Mouse (Mus musculus) forebrain, embryonic 13.5 days (tissue): Measurements from ENCODE around the gene Agap1. TPM values are rescaled to one million over a fixed set of nuclear protein-coding genes. Genes with fewer than 3 reads are reported as not detected.

ENCODE experiments used
- ATAC-seq: fragments of 200-750 bp; cut with Nextera tagmentation; 2 replicates; pipeline ENCODE4 v1.8.0; 2017
- H3K27ac ChIP-seq: fragments of 300-500 bp; sonication (generic); 2 replicates; pipeline ENCODE4 v1.5.1; 2015; ENCODE audit warnings: inconsistent platforms, mild to moderate bottlenecking, moderate library complexity
- H3K27me3 ChIP-seq: fragments of 300-500 bp; sonication (generic); 2 replicates; pipeline ENCODE4 v1.6.1; 2015; ENCODE audit warnings: mild to moderate bottlenecking, inconsistent platforms
- H3K36me3 ChIP-seq: fragments of 300-500 bp; sonication (generic); 2 replicates; pipeline ENCODE4 v1.6.1; 2015; ENCODE audit warnings: mild to moderate bottlenecking, inconsistent platforms; ENCODE audit not compliant: poor library complexity, severe bottlenecking
- H3K4me1 ChIP-seq: fragments of 300-500 bp; sonication (generic); 2 replicates; pipeline ENCODE4 v1.6.1; 2015; ENCODE audit warnings: inconsistent platforms
- H3K4me2 ChIP-seq: fragments of 300-500 bp; sonication (generic); 2 replicates; pipeline ENCODE4 v1.6.1; 2015; ENCODE audit warnings: inconsistent platforms, mild to moderate bottlenecking, moderate library complexity
- H3K4me3 ChIP-seq: fragments of 300-500 bp; sonication (generic); 2 replicates; pipeline ENCODE4 v1.5.1; 2015; ENCODE audit warnings: mild to moderate bottlenecking, inconsistent platforms
- H3K9ac ChIP-seq: fragments of 300-500 bp; sonication (generic); 2 replicates; pipeline ENCODE4 v1.6.1; 2015; ENCODE audit warnings: mild to moderate bottlenecking, inconsistent platforms
- H3K9me3 ChIP-seq: fragments of 300-500 bp; sonication (generic); replicated peaks from 2 replicates; pipeline ENCODE4 v1.6.1; 2016; ENCODE audit warnings: inconsistent platforms
- WGBS: fragments of 180-500 bp; shearing (Covaris S2); methylation state at CpG from one replicate; pipeline ENCODE4 v1.1.7; 2015; 5-methylcytosine and 5-hydroxymethylcytosine counted together
- polyA plus RNA-seq: library from polyadenylated mRNA; unstranded; fragments of >200 nt; fragmentation: Nextera tagmentation; extraction: Ambion mirVana; gene quantifications from 2 replicates; pipeline ENCODE4 v1.2.1, GENCODE M21; 2015

The Agap1 gene
- polyA plus RNA-seq, 1 experiment from 2014 or later = 25.4 TPM

DNA sequence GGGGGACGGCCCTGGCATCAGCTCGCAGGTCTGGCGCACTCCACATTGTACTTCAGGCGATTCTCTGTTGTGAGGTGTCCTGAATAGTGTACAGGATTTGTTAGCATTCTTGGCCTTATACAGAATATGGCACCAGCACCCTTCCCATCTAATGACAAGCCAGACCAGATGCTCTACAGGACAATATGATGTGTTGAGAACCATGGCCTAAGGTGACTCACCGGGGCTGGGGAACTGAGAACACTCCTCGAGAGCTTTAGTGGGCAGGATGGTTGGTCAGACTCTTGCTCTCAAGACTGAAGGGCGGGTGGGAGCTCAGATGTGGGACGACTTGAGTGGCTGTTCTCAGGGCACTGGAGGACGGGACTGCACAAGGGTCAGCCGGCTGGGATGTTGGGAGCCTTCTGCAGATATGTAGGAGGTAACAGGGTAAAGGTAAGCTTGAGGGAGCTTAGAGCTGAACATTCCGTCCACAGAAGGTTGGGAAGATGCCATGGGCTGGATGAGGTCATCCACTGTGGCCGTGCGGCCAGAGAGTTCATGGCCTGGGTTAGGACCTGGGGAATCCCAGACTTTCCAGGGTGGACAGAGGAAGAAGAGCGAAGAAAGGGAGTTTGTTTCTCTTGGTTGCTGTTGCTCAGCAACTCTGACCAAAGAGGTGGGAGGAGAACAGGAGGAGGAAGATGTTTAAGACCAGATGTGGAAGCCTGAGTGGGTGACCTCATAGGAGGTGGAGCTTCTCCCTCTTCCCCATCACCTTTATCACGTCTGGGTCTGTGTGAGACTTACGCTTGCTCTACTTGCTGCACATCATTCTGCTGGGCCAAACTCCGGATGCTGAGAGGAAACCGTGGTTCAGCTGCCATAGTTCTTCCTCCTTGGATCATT lies 100.6 kb downstream of the Agap1 start:
- no peak for ATAC-seq
- Histone ChIP-seq H3K4me3 (no peak overlapping the region), H3K27me3 (peaks cover 16% of the 10 kb centered on the region), H3K4me2 (no peak overlapping the region), H3K9me3 (no peaks in the 10 kb centered on the region), H3K36me3 (no peaks in the 10 kb centered on the region), H3K27ac (no peak overlapping the region), H3K9ac (no peak overlapping the region), H3K4me1 (peaks cover 22% of the 10 kb centered on the region)
- 89% methylated on average over 18 of the region's 18 CpGs for WGBS

DNA sequence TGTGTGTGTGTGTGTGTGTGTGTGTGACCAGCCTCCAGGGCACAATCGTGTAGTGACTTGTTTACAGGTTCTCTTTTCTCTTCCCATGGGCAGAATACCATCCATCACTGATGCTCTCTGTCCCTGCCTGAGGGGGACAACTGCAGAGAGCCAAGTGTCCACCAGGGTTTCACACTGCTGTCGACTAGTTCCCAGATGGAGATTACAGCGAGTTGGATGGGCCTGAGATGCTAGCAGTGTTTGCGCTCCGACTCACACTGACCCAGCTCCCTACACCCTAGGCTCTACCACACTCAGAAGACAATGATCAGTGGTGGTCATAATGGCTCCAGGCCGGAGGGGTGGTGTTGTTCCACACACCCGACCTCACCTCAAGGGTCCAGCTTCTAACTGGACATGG lies 101.4 kb downstream of the Agap1 start:
- no peak; the same call in 1 of the 2 replicates for ATAC-seq
- 82% methylated on average over 7 of the region's 7 CpGs for WGBS
- H3K4me1 ChIP-seq = peaks cover 14% of the 10 kb centered on the region

DNA sequence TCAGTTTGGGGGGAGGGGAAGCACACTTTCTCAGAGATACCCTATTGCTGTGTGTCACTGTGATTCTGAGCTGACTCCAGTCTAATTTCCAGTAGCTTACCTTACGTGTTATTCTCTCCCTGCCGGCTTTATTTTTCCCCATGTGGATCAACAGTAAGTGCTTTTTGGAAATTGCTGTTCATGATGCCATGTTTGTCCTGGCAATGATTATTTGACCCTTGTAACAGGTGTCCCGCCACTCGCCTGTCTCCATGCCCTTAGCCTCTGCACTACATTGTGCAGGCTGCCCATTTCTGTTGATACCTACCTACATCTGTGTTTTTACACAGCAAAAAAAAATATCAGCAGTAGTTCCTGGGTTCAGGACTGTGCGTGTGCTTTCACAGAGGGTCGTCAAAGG lies 102.8 kb downstream of the Agap1 start:
- WGBS = 87% methylated on average over 6 of the region's 6 CpGs
- no peak overlapping the region for H3K4me3 ChIP-seq

More for the DNA sequence above, 101.4 kb downstream of the Agap1 start:
- no peak overlapping the region for H3K4me2 ChIP-seq
- H3K27ac ChIP-seq = no peak overlapping the region
- no peaks in the 10 kb centered on the region for H3K9me3 ChIP-seq
- H3K36me3 ChIP-seq = no peaks in the 10 kb centered on the region
- H3K9ac ChIP-seq = no peak overlapping the region
- H3K27me3 ChIP-seq = peaks cover 16% of the 10 kb centered on the region
- no peak overlapping the region for H3K4me3 ChIP-seq

DNA sequence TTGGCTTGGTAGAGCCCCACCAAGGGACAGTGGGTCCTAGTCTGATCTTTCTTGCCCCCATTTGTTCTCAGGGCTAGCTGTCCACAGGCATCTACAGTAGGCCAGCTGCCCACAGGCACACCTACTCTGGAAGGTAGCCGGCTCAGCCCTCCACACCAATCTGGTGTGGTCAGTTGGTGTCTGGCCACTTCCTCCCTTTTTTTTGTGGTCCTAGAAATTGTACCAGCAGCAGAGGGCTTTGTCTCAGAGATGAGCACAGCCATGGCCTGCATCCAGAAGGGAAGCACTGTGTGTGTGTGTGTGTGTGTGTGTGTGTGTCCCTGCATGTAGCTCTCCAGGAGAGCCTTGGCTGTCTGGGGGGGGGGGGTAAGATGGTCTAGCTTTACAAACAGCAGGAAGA lies 103.5 kb downstream of the Agap1 start:
- H3K9me3 ChIP-seq = no peaks in the 10 kb centered on the region
- H3K27ac ChIP-seq = no peak overlapping the region
- WGBS = 76% methylated on average over 1 of the region's 1 CpGs
- peaks cover 10% of the 10 kb centered on the region; the same call in 1 of the 2 replicates for H3K4me1 ChIP-seq
- H3K9ac ChIP-seq = no peak overlapping the region
- H3K27me3 ChIP-seq = 0 out of 2 replicates have a peak, but pooled peaks cover 7% of the 10 kb centered on the region
- no peak overlapping the region for H3K4me2 ChIP-seq
- ATAC-seq = no peak
- H3K4me3 ChIP-seq = no peak overlapping the region
- H3K36me3 ChIP-seq = no peaks in the 10 kb centered on the region

More for the DNA sequence above, 102.8 kb downstream of the Agap1 start:
- Histone ChIP-seq H3K36me3 (no peaks in the 10 kb centered on the region), H3K9ac (0 out of 2 replicates have a peak overlapping the region, but pooled peaks have one; percentile 34), H3K27ac (no peak overlapping the region), H3K9me3 (no peaks in the 10 kb centered on the region), H3K4me1 (peaks cover 10% of the 10 kb centered on the region; the same call in 1 of the 2 replicates), H3K27me3 (peaks cover 12% of the 10 kb centered on the region), H3K4me2 (no peak overlapping the region)
- no peak for ATAC-seq

DNA sequence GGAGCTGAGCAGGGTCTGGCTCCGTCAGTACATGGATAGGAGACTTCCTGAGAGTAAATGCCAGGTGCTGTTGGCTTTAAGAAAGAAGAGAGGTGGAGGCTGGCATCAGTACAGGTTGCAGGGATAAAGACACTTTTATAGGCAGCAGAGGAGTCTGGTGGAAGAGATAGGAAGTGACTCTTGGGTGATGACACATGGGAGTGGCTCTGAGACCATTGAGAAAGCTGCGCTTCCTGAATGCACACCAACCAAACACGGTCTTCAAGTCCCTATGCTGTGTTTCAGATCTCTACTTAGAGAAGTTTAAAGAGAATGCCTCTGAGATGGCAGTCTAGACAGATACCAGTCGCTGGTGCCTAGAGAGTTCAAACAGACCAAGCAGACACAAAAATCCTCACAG lies 108.8 kb downstream of the Agap1 start:
- no peak overlapping the region for H3K9ac ChIP-seq
- H3K4me3 ChIP-seq = no peak overlapping the region
- ATAC-seq = no peak
- H3K27ac ChIP-seq = no peak overlapping the region
- 91% methylated on average over 4 of the region's 4 CpGs for WGBS
- H3K36me3 ChIP-seq = no peaks in the 10 kb centered on the region
- H3K4me2 ChIP-seq = no peak overlapping the region
- H3K27me3 ChIP-seq = no peaks in the 10 kb centered on the region
- H3K4me1 ChIP-seq = peaks cover 44% of the 10 kb centered on the region
- H3K9me3 ChIP-seq = no peaks in the 10 kb centered on the region

DNA sequence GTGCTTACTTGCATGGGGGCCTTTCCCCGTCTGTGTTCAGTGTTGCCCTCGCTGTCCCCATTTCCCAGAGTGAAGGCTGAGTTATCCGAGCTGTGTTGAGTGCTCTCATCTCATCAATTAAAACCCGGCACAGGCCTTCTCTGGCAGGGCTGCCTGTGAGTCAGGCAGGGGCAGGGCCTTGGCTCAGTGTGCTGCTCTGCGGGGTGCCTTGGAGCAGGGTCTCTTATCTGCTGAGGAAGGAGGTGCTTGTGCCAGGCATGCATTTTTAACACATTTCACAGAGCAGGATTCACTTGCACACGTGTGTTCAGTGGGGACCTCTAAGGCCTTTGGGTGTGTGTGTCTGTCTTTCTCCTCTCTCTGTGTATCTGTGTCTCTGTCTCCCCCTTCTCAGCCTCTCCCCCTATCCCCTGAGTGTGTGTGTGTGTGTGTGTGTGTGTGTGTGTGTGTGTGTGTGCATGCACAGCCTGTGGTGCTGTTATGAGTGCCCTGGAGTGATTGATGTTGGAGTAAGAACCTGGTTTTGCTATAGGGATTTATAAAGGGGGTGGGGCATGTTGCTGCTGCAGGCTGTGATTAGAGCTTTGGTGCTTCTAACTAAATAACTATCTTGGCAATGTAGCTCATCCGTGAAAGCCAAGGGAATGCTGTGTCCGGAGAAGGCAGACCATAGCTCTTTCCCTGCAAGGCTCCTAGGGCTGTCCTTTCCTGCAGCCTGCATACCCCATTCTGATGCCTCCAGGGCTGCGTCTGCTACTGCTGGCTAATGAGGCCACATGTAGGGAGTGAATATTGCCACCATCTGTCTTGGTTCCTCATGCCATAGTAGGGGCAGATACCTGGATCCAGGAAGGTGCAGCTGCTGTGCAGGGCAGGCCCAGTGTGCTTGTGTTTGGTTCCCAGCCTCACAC lies 112.2 kb downstream of the Agap1 start:
- Histone ChIP-seq H3K4me3 (no peak overlapping the region), H3K4me1 (peaks cover 51% of the 10 kb centered on the region), H3K4me2 (no peak overlapping the region), H3K27ac (peak overlapping the region; percentile 41), H3K36me3 (no peaks in the 10 kb centered on the region), H3K9ac (peak overlapping the region; percentile 18; the same call in 1 of the 2 replicates), H3K9me3 (no peaks in the 10 kb centered on the region), H3K27me3 (no peaks in the 10 kb centered on the region)
- ATAC-seq = peak; percentile 56
- WGBS = 15% methylated on average over 9 of the region's 9 CpGs

DNA sequence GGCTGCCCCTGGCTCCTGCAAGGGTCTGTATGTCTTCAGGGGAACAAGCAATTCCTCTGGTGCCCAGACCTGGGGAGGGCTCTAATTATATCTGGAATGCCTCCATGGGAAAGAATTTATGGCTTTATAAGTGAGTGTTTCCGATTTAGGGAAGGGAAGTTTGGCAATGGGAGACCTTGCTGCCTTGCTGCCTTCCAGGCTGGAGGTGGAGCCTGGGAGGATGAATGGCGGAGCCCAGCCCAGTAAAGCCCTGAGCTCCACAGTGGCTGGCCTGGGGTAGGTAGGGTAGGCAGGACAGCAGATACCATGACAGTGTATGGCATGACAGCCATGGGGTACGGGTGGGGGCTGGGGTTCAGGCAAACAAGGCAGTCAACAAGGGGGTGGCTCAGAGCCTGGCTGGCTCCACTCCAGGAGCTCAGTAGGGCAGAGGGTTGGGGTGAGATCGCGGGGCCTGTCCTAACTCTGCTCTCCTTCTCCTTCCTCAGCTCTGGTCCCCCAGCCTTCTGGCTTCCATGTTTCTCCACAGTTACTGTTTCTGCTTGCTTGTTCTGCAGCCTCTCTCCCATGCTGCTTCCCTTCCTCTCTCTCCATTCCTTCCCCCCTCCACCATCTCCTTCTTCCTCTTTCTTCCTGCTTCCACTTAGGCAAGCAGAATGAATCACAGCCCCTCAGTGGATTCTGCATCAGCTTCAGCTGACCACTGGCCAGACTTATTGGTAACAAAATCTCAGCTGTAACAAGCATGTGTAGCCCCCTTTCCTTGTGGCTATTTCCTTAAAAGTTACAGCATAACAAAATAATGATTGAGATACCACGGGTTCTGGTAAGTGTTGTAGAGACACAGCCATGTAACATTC lies 114.2 kb downstream of the Agap1 start:
- Histone ChIP-seq H3K4me3 (no peak overlapping the region), H3K36me3 (no peaks in the 10 kb centered on the region), H3K27ac (no peak overlapping the region), H3K4me1 (peaks cover 51% of the 10 kb centered on the region), H3K9ac (no peak overlapping the region), H3K4me2 (no peak overlapping the region), H3K9me3 (no peaks in the 10 kb centered on the region), H3K27me3 (no peaks in the 10 kb centered on the region)
- 72% methylated on average over 6 of the region's 6 CpGs for WGBS
- no peak for ATAC-seq

DNA sequence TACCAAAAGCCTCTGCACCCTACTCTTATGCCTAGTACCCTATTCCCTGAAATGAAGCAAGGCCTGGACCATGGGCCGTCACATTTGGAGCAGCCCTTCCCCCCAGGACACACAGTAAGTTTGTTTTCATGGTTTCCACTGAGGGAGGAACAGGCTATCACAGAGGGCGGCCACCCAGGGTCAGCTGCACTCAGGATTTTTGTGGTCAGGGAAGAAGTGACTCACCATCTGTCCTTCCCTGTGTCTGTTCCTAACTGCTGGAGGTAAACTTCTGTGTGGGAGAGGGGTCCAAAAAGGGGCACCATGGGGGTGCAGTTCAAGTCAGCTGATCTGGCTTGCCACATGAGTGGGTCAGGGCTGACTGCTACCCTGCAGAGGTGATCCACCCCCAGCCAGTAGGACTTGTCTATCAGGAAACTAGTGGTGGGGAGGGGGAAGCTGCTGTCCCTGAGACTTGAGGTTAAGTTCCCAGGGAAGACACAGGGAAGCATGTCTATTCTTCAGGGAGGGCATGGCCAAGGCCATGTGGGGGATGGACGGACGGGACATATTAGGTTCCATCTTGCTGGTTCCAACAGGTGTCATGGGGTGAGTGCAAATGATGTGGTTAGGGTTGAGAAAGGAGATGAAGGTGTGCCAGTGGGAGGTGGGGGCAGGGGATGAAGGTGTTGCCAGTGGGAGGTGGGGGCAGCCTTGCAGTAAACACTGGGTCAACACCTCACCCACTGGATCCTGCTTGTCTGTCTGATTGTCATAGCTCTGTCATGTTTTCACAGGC lies 116.1 kb downstream of the Agap1 start:
- ATAC-seq = no peak
- H3K4me3 ChIP-seq = no peak overlapping the region
- no peaks in the 10 kb centered on the region for H3K9me3 ChIP-seq
- no peak overlapping the region for H3K9ac ChIP-seq
- H3K36me3 ChIP-seq = no peaks in the 10 kb centered on the region
- H3K4me2 ChIP-seq = no peak overlapping the region
- peaks cover 42% of the 10 kb centered on the region for H3K4me1 ChIP-seq
- 83% methylated on average over 4 of the region's 4 CpGs for WGBS
- H3K27ac ChIP-seq = no peak overlapping the region
- no peaks in the 10 kb centered on the region for H3K27me3 ChIP-seq

DNA sequence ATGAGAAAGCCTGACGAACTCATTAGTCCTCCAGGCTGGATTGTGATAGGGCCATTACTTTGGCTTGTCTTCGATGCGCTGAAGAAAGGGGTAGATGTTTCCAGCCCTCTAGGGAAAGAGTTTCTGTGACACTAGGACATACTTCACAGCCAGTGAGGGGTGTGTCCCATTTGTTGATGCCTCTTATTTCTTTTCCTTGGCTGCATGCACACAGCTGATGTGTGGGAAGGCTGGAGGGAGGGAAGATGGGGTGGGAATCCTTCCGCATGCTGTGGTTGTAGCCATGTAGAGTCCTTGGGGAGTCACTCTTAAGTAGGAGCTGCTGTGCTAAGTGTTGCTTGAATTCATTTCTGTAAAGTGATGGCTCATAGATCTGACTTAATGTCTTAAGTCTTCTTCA lies 118.9 kb downstream of the Agap1 start:
- Histone ChIP-seq H3K4me2 (no peak overlapping the region), H3K4me1 (peaks cover 38% of the 10 kb centered on the region)
- WGBS = 94% methylated on average over 4 of the region's 4 CpGs

DNA sequence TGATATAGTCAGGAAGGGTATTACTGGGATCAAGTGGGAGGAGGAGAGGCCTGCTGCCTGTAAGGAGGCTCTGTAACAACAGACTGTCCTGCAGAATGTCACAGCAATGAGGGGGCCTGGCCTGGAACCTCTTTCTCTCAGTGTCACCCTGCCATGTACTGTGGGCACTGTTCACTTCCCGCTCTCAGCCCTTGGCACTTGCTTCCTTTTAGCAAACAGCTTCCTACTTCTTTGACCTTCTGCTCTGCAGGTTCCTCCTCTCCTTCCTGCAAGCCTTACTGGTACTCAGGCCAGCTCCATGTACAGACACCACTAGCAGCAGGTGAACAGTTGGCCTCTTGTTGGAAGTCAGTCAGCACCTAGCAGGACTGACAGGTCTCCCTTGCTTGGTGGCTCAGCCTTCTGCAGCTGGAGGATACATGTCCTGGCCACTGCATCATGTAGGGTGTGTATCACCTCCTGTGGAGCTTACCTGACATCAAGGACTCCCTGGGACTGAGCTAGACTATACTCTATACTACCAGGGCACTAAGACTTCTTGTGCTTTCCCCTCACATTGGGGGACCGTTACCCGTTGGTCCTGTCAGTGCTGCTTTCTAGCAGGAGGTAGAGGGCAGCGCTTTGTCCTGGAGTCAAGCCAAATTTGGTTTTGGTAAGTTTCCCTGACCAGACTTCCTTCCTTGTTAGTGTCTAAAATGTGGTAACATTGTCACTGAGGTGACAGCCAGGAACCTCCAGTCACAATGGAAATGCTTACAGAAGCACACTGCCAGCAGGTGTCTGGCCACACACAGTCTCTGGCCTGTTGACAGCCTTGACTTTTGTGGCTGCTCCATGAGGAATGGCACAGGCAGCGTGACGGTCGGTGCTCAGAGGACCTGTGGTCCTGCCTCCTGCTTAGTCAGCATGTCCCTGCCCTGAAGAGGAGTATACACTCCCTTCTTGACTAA lies 120.6 kb downstream of the Agap1 start:
- H3K9ac ChIP-seq = peak overlapping the region; percentile 32; the same call in 1 of the 2 replicates
- 0 out of 2 replicates have a peak, but pooled peaks cover 4% of the 10 kb centered on the region for H3K27me3 ChIP-seq
- H3K4me2 ChIP-seq = no peak overlapping the region
- no peaks in the 10 kb centered on the region for H3K9me3 ChIP-seq
- ATAC-seq = no peak
- no peak overlapping the region for H3K27ac ChIP-seq
- peaks cover 36% of the 10 kb centered on the region for H3K4me1 ChIP-seq
- WGBS = 48% methylated on average over 7 of the region's 7 CpGs
- H3K36me3 ChIP-seq = no peaks in the 10 kb centered on the region
- H3K4me3 ChIP-seq = no peak overlapping the region

More for the DNA sequence above, 118.9 kb downstream of the Agap1 start:
- H3K36me3 ChIP-seq = no peaks in the 10 kb centered on the region
- H3K9me3 ChIP-seq = no peaks in the 10 kb centered on the region
- no peaks in the 10 kb centered on the region for H3K27me3 ChIP-seq
- H3K4me3 ChIP-seq = no peak overlapping the region
- no peak overlapping the region for H3K27ac ChIP-seq
- no peak overlapping the region for H3K9ac ChIP-seq
- ATAC-seq = no peak
